Mouse (Mus musculus): ENCODE measurements around the gene 0610009B22Rik.

DNA sequence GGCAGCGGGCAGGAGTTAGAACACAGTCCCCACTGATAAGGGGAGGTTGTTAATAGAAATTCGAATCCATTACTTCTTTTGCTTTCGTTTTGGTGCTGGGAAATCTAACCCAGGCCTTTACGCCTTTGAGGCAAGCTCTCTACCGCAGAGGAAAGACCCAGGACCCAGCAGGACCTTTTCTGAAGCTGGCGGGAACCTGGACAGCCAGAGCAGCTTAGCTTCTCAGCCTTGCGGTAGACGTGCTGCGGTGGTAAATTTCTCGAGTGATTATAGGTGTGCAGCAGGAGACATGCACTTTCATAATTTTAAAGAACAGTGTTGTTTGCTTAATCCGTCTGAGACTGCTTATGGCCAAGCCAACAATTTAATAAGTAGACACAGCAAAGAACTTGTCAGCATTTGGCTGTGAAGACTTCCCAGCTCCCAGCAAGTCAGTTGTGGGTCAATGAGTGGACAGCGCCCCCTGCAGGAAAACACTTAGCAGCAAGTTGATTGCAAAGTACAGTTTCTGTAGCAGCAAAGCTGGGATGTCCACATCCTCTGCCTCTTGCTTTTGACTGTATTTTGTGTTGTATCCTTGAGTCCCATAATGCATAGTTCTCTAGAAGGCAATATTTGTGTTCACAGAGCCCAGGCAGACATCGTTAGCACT, 7.2 kb downstream of the 0610009B22Rik start:
- TF ChIP-seq CTCF (IDR thresholded peaks at IDR 0.05; ENCODE audit: low read depth) = peak; percentile 98
- TF ChIP-seq EP300 (IDR thresholded peaks at IDR 0.05; ENCODE audit: low read depth) = no peak
